Mouse (Mus musculus): ENCODE measurements around the gene Ust. TPM values are rescaled to one million over a fixed set of nuclear protein-coding genes. Genes with fewer than 3 reads are reported as not detected.

The Ust gene
- polyA plus RNA-seq, 1 experiment from 2014 or later: 6.6 TPM

DNA sequence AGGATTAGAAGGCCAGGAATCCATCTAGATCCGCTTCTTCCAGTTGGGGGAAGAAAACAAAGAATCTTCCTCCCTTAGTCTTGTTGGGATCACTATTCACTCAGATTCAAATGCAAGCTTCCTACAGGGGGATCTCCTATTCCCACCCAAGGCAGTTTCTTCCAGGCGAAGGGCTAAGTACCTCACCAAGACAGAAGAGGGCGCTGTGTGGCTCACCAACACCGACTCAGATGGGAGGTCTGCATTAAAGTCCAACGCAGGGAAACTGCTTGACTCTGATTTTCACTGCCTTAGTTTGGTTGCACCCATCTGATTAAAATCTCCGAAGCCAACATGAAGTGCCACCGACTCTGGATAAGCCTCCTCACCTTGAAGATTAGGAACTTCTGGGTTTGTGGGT lies 10.5 kb upstream of the Ust start:
- 41% methylated on average over 7 of the region's 7 CpGs for WGBS
- Histone ChIP-seq H3K9me3 (ENCODE audit: control insufficient read depth, low read length) (no peaks in the 10 kb centered on the region), H3K4me2 (ENCODE audit: low read depth) (no peak overlapping the region), H3K27ac (ENCODE audit: low read depth, low read length) (no peak overlapping the region), H3K4me1 (ENCODE audit: control insufficient read depth, insufficient read depth, low read length) (no peaks in the 10 kb centered on the region), H3K27me3 (ENCODE audit: control insufficient read depth, insufficient read depth, low read length) (no peaks in the 10 kb centered on the region), H3K9ac (ENCODE audit: low read length) (no peak overlapping the region), H3K4me3 (ENCODE audit: low read depth, low read length) (no peak overlapping the region), H3K36me3 (ENCODE audit: control insufficient read depth, insufficient read depth, low read length) (no peaks in the 10 kb centered on the region)
- ATAC-seq (ENCODE audit: insufficient read depth, low FRiP score, low TSS enrichment): no peak
- DNase-seq (ENCODE audit: low spot score): peak; percentile 26

- no peak overlapping the region for H3K27ac ChIP-seq (ENCODE audit: low read depth, low read length)
- H3K9ac ChIP-seq (ENCODE audit: low read length): no peak overlapping the region
- H3K4me3 ChIP-seq (ENCODE audit: low read depth, low read length): no peak overlapping the region
- DNase-seq (ENCODE audit: low spot score): no peak
- no peaks in the 10 kb centered on the region for H3K9me3 ChIP-seq (ENCODE audit: control insufficient read depth, low read length)
- H3K36me3 ChIP-seq (ENCODE audit: control insufficient read depth, insufficient read depth, low read length): no peaks in the 10 kb centered on the region
- no peaks in the 10 kb centered on the region for H3K4me1 ChIP-seq (ENCODE audit: control insufficient read depth, insufficient read depth, low read length)
- H3K4me2 ChIP-seq (ENCODE audit: low read depth): no peak overlapping the region
- WGBS: 92% methylated on average over 1 of the region's 1 CpGs
- ATAC-seq (ENCODE audit: insufficient read depth, low FRiP score, low TSS enrichment): no peak
- no peaks in the 10 kb centered on the region for H3K27me3 ChIP-seq (ENCODE audit: control insufficient read depth, insufficient read depth, low read length)
Measured at GRCm38 (mm10) chr10:8525354-8525753, 6.7 kb upstream of the Ust start.

DNA sequence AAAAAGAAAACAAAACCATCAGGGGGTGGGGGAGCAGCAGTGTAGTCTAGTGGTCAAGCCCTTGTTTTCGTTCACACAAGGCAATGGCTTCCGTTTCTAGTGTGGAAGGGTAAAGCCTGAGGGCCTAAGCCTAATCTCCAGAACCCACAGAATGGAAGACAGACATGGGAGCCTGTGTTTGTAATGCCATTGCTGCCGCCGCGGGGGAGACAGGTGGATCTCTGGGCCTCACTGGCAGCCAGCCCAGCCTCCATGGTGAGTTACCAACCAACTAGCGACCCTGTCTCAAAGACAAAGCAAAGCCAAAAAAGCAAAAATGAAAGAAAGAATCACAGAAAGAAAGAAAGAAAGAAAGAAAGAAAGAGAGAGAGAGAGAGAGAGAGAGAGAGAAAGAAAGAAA lies 2.9 kb upstream of the Ust start:
- DNase-seq (ENCODE audit: low spot score) (no peak), ATAC-seq (ENCODE audit: insufficient read depth, low FRiP score, low TSS enrichment) (no peak)
- H3K27me3 ChIP-seq (ENCODE audit: control insufficient read depth, insufficient read depth, low read length): peaks cover 5% of the 10 kb centered on the region; the same call in 1 of the 2 replicates
- H3K9ac ChIP-seq (ENCODE audit: low read length): no peak overlapping the region
- 0 out of 2 replicates have a peak, but pooled peaks cover 3% of the 10 kb centered on the region for H3K4me1 ChIP-seq (ENCODE audit: control insufficient read depth, insufficient read depth, low read length)
- 85% methylated on average over 6 of the region's 6 CpGs for WGBS
- no peaks in the 10 kb centered on the region for H3K36me3 ChIP-seq (ENCODE audit: control insufficient read depth, insufficient read depth, low read length)
- H3K27ac ChIP-seq (ENCODE audit: low read depth, low read length): no peak overlapping the region
- H3K9me3 ChIP-seq (ENCODE audit: control insufficient read depth, low read length): no peaks in the 10 kb centered on the region
- no peak overlapping the region for H3K4me2 ChIP-seq (ENCODE audit: low read depth)
- no peak overlapping the region for H3K4me3 ChIP-seq (ENCODE audit: low read depth, low read length)

- H3K36me3 ChIP-seq (ENCODE audit: control insufficient read depth, insufficient read depth, low read length): no peaks in the 10 kb centered on the region
- no peak for ATAC-seq (ENCODE audit: insufficient read depth, low FRiP score, low TSS enrichment)
- no peak overlapping the region for H3K9ac ChIP-seq (ENCODE audit: low read length)
- H3K4me3 ChIP-seq (ENCODE audit: low read depth, low read length): no peak overlapping the region
- DNase-seq (ENCODE audit: low spot score): no peak
- WGBS: 60% methylated on average over 7 of the region's 7 CpGs
- H3K4me1 ChIP-seq (ENCODE audit: control insufficient read depth, insufficient read depth, low read length): 0 out of 2 replicates have a peak, but pooled peaks cover 3% of the 10 kb centered on the region
- H3K9me3 ChIP-seq (ENCODE audit: control insufficient read depth, low read length): no peaks in the 10 kb centered on the region
- H3K4me2 ChIP-seq (ENCODE audit: low read depth): no peak overlapping the region
- H3K27ac ChIP-seq (ENCODE audit: low read depth, low read length): no peak overlapping the region
- H3K27me3 ChIP-seq (ENCODE audit: control insufficient read depth, insufficient read depth, low read length): peaks cover 5% of the 10 kb centered on the region; the same call in 1 of the 2 replicates
Measured at GRCm38 (mm10) chr10:8520766-8521395, 2.3 kb upstream of the Ust start.

DNA sequence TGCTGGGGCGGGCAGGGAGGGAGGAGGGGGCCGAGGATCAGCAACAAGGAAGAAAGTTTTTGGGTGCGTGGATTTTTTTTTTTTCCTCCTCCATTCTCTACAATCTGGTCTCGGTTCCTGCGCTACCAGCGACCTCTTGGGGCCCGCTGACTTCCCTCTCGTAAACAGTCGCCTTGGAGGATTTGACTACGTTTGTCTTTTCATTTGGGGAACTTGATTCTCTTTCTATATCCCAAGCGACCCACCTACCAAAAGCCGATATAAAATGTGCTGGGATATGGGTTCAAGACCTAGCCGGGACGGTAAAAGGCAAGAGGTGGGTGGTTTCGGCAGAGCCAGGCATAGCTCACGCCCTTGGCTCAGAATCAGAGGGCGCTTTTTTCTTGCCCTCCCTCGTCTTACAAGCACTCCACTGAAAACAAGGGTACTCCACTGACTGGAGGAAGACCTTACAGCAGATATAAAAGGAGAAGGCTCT lies 428 bp upstream of the Ust start:
- ATAC-seq (ENCODE audit: insufficient read depth, low FRiP score, low TSS enrichment): 0 out of 2 replicates have a peak, but pooled peaks have one; percentile 3
- WGBS: 1% methylated on average over 18 of the region's 18 CpGs
- peak overlapping the region; percentile 78 for H3K9ac ChIP-seq (ENCODE audit: low read length)

GRCm38 (mm10) chr10:8517591-8518140 lies 959 bp downstream of the Ust start:
- Histone ChIP-seq H3K4me1 (ENCODE audit: control insufficient read depth, insufficient read depth, low read length) (0 out of 2 replicates have a peak, but pooled peaks cover 3% of the 10 kb centered on the region), H3K9ac (ENCODE audit: low read length) (peak overlapping the region; percentile 78), H3K36me3 (ENCODE audit: control insufficient read depth, insufficient read depth, low read length) (no peaks in the 10 kb centered on the region), H3K27ac (ENCODE audit: low read depth, low read length) (no peak overlapping the region), H3K4me3 (ENCODE audit: low read depth, low read length) (peak overlapping the region; percentile 76), H3K4me2 (ENCODE audit: low read depth) (peak overlapping the region; percentile 91), H3K9me3 (ENCODE audit: control insufficient read depth, low read length) (no peaks in the 10 kb centered on the region), H3K27me3 (ENCODE audit: control insufficient read depth, insufficient read depth, low read length) (peaks cover 5% of the 10 kb centered on the region; the same call in 1 of the 2 replicates)
- under 1% methylated on average over 26 of the region's 26 CpGs for WGBS
- DNase-seq (ENCODE audit: low spot score) (peak; percentile 23), ATAC-seq (ENCODE audit: insufficient read depth, low FRiP score, low TSS enrichment) (peak; percentile 29)

More for the DNA sequence above, 428 bp upstream of the Ust start:
- no peak overlapping the region for H3K27ac ChIP-seq (ENCODE audit: low read depth, low read length)
- H3K36me3 ChIP-seq (ENCODE audit: control insufficient read depth, insufficient read depth, low read length): no peaks in the 10 kb centered on the region
- 0 out of 2 replicates have a peak, but pooled peaks cover 3% of the 10 kb centered on the region for H3K4me1 ChIP-seq (ENCODE audit: control insufficient read depth, insufficient read depth, low read length)
- no peaks in the 10 kb centered on the region for H3K9me3 ChIP-seq (ENCODE audit: control insufficient read depth, low read length)
- peaks cover 5% of the 10 kb centered on the region; the same call in 1 of the 2 replicates for H3K27me3 ChIP-seq (ENCODE audit: control insufficient read depth, insufficient read depth, low read length)
- peak overlapping the region; percentile 76 for H3K4me3 ChIP-seq (ENCODE audit: low read depth, low read length)
- H3K4me2 ChIP-seq (ENCODE audit: low read depth): peak overlapping the region; percentile 91
- DNase-seq (ENCODE audit: low spot score): no peak

DNA sequence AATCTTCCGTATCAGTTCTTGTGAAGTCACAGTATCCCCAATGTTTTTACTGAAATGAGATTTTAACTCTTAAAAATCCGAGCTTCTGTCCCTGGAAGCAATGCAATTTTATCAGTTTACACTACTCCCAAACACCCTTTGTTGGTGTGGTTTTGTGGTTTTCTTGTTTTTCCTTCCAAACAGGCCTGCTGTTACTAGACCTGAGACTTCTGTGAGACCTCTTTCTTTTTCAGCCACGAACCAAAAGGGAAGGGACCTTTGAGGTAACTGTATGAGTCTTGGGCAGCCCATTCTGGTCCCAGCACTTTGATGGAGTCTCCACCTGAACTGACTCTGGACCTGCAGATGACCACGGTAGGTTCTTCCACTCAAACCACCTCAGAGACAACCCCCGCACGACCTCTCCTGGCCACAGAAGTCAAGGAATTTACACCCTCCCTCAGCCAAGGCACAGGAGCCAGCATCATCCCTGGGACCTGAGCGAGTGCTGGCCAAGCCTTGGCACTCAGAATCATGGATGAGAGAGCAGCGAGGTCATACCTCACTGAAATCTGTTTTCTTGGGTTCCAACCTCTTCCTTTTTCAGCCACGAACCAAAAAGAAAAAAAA lies 1.6 kb downstream of the Ust start:
- 0 out of 2 replicates have a peak, but pooled peaks cover 3% of the 10 kb centered on the region for H3K4me1 ChIP-seq (ENCODE audit: control insufficient read depth, insufficient read depth, low read length)
- H3K4me3 ChIP-seq (ENCODE audit: low read depth, low read length): peak overlapping the region; percentile 76
- ATAC-seq (ENCODE audit: insufficient read depth, low FRiP score, low TSS enrichment) (no peak), DNase-seq (ENCODE audit: low spot score) (no peak)
- H3K36me3 ChIP-seq (ENCODE audit: control insufficient read depth, insufficient read depth, low read length): no peaks in the 10 kb centered on the region
- H3K9ac ChIP-seq (ENCODE audit: low read length): no peak overlapping the region
- peak overlapping the region; percentile 91 for H3K4me2 ChIP-seq (ENCODE audit: low read depth)
- peaks cover 5% of the 10 kb centered on the region; the same call in 1 of the 2 replicates for H3K27me3 ChIP-seq (ENCODE audit: control insufficient read depth, insufficient read depth, low read length)
- 15% methylated on average over 9 of the region's 9 CpGs for WGBS
- no peaks in the 10 kb centered on the region for H3K9me3 ChIP-seq (ENCODE audit: control insufficient read depth, low read length)
- no peak overlapping the region for H3K27ac ChIP-seq (ENCODE audit: low read depth, low read length)

DNA sequence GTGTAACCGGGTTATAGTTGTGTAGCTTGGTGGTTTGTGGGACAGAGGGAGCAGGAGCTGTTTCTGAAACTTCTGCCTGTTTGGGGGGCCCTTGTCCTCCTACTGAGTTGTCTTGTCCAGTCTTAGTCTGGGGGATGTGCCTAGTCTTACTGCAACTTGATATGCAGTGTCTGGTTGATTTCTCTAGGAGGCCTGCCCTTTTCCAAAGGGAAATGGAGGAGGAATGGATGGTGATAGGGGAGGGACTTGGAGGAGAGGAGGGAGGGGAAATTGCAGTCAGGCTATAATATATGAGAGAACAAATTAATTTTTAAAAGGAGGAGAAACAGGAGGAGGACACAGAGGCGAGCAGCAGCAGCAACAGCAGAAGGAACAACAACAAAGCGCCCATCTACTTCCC lies 4.9 kb downstream of the Ust start:
- Histone ChIP-seq H3K4me3 (ENCODE audit: low read depth, low read length) (no peak overlapping the region), H3K9ac (ENCODE audit: low read length) (no peak overlapping the region), H3K4me2 (ENCODE audit: low read depth) (no peak overlapping the region), H3K9me3 (ENCODE audit: control insufficient read depth, low read length) (no peaks in the 10 kb centered on the region), H3K36me3 (ENCODE audit: control insufficient read depth, insufficient read depth, low read length) (no peaks in the 10 kb centered on the region), H3K4me1 (ENCODE audit: control insufficient read depth, insufficient read depth, low read length) (0 out of 2 replicates have a peak, but pooled peaks cover 3% of the 10 kb centered on the region), H3K27me3 (ENCODE audit: control insufficient read depth, insufficient read depth, low read length) (peaks cover 5% of the 10 kb centered on the region; the same call in 1 of the 2 replicates), H3K27ac (ENCODE audit: low read depth, low read length) (no peak overlapping the region)
- no peak for DNase-seq (ENCODE audit: low spot score)
- 82% methylated on average over 3 of the region's 3 CpGs for WGBS
- ATAC-seq (ENCODE audit: insufficient read depth, low FRiP score, low TSS enrichment): no peak
